In the genomic region with DNA sequence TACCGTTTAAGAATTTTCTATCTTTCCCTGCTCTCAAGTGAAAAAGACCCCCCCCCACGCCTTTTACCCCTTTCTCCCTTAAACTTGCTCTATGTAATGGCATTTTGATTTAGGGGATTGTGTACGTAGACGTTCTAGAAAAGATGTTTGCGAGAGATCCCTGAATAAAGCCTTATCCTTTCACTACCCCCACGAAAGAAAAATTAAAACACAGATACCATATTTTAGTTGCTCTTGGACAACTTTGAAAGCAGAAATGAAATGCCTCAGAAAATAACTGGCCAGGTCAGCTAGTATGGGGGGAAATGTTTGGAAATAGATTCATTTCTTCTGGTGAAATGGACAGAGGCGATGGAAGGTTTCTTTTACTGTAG, we compare ENCODE assay signal across 8 mouse cellular contexts. TPM values are rescaled to one million over a fixed set of nuclear protein-coding genes. Genes with fewer than 3 reads are reported as not detected.
A peak's percentile ranks its signal among the peaks of the same experiment; 100 is the strongest.
DNase-seq lines count a peak whose midpoint lies in the region; ATAC-seq and TF ChIP-seq lines count a peak whose summit lies in the region.

No protein-coding gene starts in this region.

- intact Hi-C loops in left cerebral cortex, postnatal 4 days (cut with DNase I), result no loop called here

- H3K36me3 ChIP-seq in heart, postnatal 0 days (replicated peaks; ENCODE audit: control insufficient read depth, insufficient read depth, low read length), result no peaks in the 10 kb centered on the region
- peaks cover 1 to 28% of the 10 kb centered on the region in 2 experiments; a peak in 3 of 4 replicates for H3K36me3 ChIP-seq in MEL (ENCODE audit: control insufficient read depth in 1 of 2, insufficient read depth in 2 of 2, low read length in 2 of 2)
- no peaks in the 10 kb centered on the region for H3K36me3 ChIP-seq in hindbrain, embryonic 12.5 days
- H3K36me3 ChIP-seq in midbrain, embryonic 12.5 days, result no peaks in the 10 kb centered on the region

- TF ChIP-seq CTCF in heart, postnatal 0 days (IDR thresholded peaks at IDR 0.05; ENCODE audit: low read depth), result no peak
- TF ChIP-seq CTCF in MEL (IDR thresholded peaks at IDR 0.05 in 2 of 3, conservative IDR thresholded peaks at IDR 0.05 in 1 of 3; ENCODE audit: control insufficient read depth in 1 of 3, insufficient read depth in 1 of 3, low read depth in 2 of 3, low read length in 3 of 3, poor library complexity in 1 of 3, severe bottlenecking in 1 of 3), result no peak

- peaks cover 60% of the 10 kb centered on the region for H3K79me2 ChIP-seq in MEL (ENCODE audit: control insufficient read depth, insufficient read depth, low read length, poor library complexity)

- peaks cover 13% of the 10 kb centered on the region for H3K4me1 ChIP-seq in heart, postnatal 0 days (ENCODE audit: control insufficient read depth, insufficient read depth)
- peaks cover 9 to 25% of the 10 kb centered on the region in 2 experiments for H3K4me1 ChIP-seq in MEL (ENCODE audit: control insufficient read depth in 1 of 2, insufficient read depth in 2 of 2, low read length in 2 of 2)
- H3K4me1 ChIP-seq in hindbrain, embryonic 12.5 days, result peaks cover 27% of the 10 kb centered on the region
- H3K4me1 ChIP-seq in midbrain, embryonic 12.5 days, result peaks cover 29% of the 10 kb centered on the region

- TF ChIP-seq EP300 in heart, postnatal 0 days (IDR thresholded peaks at IDR 0.05; ENCODE audit: low read depth), result no peak
- TF ChIP-seq EP300 in MEL (IDR thresholded peaks at IDR 0.05; ENCODE audit: low read depth in 1 of 2, low read length in 2 of 2), result no peak; a peak in 1 of 4 replicates

- no peak overlapping the region for H3K27ac ChIP-seq in heart, postnatal 0 days (ENCODE audit: low read depth)
- peak overlapping the region; percentile 100 for H3K27ac ChIP-seq in MEL (ENCODE audit: control insufficient read depth, low read depth, low read length)
- peak overlapping the region; percentile 97 for H3K27ac ChIP-seq in hindbrain, embryonic 12.5 days
- 0 out of 2 replicates have a peak overlapping the region, but pooled peaks have one; percentile 95 for H3K27ac ChIP-seq in midbrain, embryonic 12.5 days (replicated peaks)

- H3K9me3 ChIP-seq in heart, postnatal 0 days (replicated peaks; ENCODE audit: control insufficient read depth, low read length), result no peaks in the 10 kb centered on the region
- H3K9me3 ChIP-seq in MEL (replicated peaks; ENCODE audit: insufficient read depth, low read length), result no peaks in the 10 kb centered on the region
- no peaks in the 10 kb centered on the region for H3K9me3 ChIP-seq in hindbrain, embryonic 12.5 days (replicated peaks)
- no peaks in the 10 kb centered on the region for H3K9me3 ChIP-seq in midbrain, embryonic 12.5 days

- ATAC-seq in heart, postnatal 0 days (ENCODE audit: insufficient read depth, low read depth), result no peak
- ATAC-seq in hindbrain, embryonic 12.5 days (ENCODE audit: low FRiP score), result no peak
- no peak for ATAC-seq in midbrain, embryonic 12.5 days (ENCODE audit: low FRiP score, low read depth)
- no peak for ATAC-seq in megakaryocyte progenitor cell, adult 5-6 weeks (replicated peaks; ENCODE audit: poor library complexity)

- peak overlapping the region; percentile 95 for H3K9ac ChIP-seq in heart, postnatal 0 days (replicated peaks; ENCODE audit: low read depth, low read length)
- H3K9ac ChIP-seq in MEL (ENCODE audit: control insufficient read depth, low read depth, low read length, poor library complexity, severe bottlenecking), result peak overlapping the region; percentile 94
- peak overlapping the region; percentile 100 for H3K9ac ChIP-seq in hindbrain, embryonic 12.5 days
- peak overlapping the region; percentile 100 for H3K9ac ChIP-seq in midbrain, embryonic 12.5 days (replicated peaks)

- peak overlapping the region; percentile 91 for H3K4me2 ChIP-seq in heart, postnatal 0 days (ENCODE audit: low read depth, low read length)
- peak overlapping the region; percentile 71 for H3K4me2 ChIP-seq in hindbrain, embryonic 12.5 days (replicated peaks)
- H3K4me2 ChIP-seq in midbrain, embryonic 12.5 days (replicated peaks), result peak overlapping the region; percentile 70

- WGBS in heart, postnatal 0 days, result 21% methylated on average over 7 of the region's 7 CpGs
- WGBS in hindbrain, embryonic 12.5 days, result 11% methylated on average over 7 of the region's 7 CpGs
- WGBS in midbrain, embryonic 12.5 days, result 7% methylated on average over 7 of the region's 7 CpGs

- TF ChIP-seq RAD21 in MEL (IDR thresholded peaks at IDR 0.05; ENCODE audit: low read depth, low read length), result no peak

- no peak for DNase-seq in heart, postnatal 0 days (ENCODE audit: low spot score)
- DNase-seq in heart, postnatal 4 days, result no peak
- DNase-seq in MEL (ENCODE audit: low read depth, low spot score), result peak; percentile 46
- no peak for DNase-seq in left cerebral cortex, postnatal 4 days
- DNase-seq in right cerebral cortex, adult 2 months (ENCODE audit: low spot score in 2 of 2), result no peak

- H3K4me3 ChIP-seq in heart, postnatal 0 days (ENCODE audit: low read depth, low read length), result peak overlapping the region; percentile 99
- H3K4me3 ChIP-seq in MEL (ENCODE audit: control insufficient read depth in 1 of 2, insufficient read depth in 1 of 2, low read depth in 2 of 2, low read length in 2 of 2), result peak overlapping the region; percentile 71 to 79
- peak overlapping the region; percentile 100 for H3K4me3 ChIP-seq in hindbrain, embryonic 12.5 days
- H3K4me3 ChIP-seq in midbrain, embryonic 12.5 days, result peak overlapping the region; percentile 100

- no peak for TF ChIP-seq POLR2A in MEL (IDR thresholded peaks at IDR 0.05; ENCODE audit: control insufficient read depth in 1 of 2, insufficient read depth in 1 of 2, low read depth in 1 of 2, low read length in 2 of 2, poor library complexity in 1 of 2)

- H3K27me3 ChIP-seq in heart, postnatal 0 days (ENCODE audit: control insufficient read depth, insufficient read depth, low read length), result no peaks in the 10 kb centered on the region
- no peaks in the 10 kb centered on the region for H3K27me3 ChIP-seq in MEL (ENCODE audit: control insufficient read depth in 1 of 2, insufficient read depth in 2 of 2, low read length in 2 of 2)
- H3K27me3 ChIP-seq in hindbrain, embryonic 12.5 days, result no peaks in the 10 kb centered on the region
- H3K27me3 ChIP-seq in midbrain, embryonic 12.5 days, result no peaks in the 10 kb centered on the region

TF ChIP-seq in MEL, 35 proteins besides CTCF, POLR2A, EP300 and RAD21:
- peak; percentile 60 for TF ChIP-seq SIN3A (IDR thresholded peaks at IDR 0.05; ENCODE audit: low read length)
- 0 out of 2 replicates have a peak, but pooled peaks have one; percentile 39 for TF ChIP-seq MYC (IDR thresholded peaks at IDR 0.05; ENCODE audit: low read depth, low read length)
- TF ChIP-seq MYB (IDR thresholded peaks at IDR 0.05; ENCODE audit: low read depth, low read length), result no peak
- TF ChIP-seq MAX (IDR thresholded peaks at IDR 0.05; ENCODE audit: low read length), result no peak
- TF ChIP-seq MAFK (IDR thresholded peaks at IDR 0.05; ENCODE audit: borderline replicate concordance, low read depth, low read length), result no peak
- TF ChIP-seq ZNF384 (IDR thresholded peaks at IDR 0.05; ENCODE audit: low read depth, low read length), result no peak
- no peak for TF ChIP-seq NRF1 (IDR thresholded peaks at IDR 0.05; ENCODE audit: insufficient read depth, low read depth, low read length, poor library complexity, severe bottlenecking)
- TF ChIP-seq ETS1 (IDR thresholded peaks at IDR 0.05; ENCODE audit: low read depth, low read length), result no peak
- TF ChIP-seq E2F4 (IDR thresholded peaks at IDR 0.05; ENCODE audit: borderline replicate concordance, low read depth, low read length), result no peak
- peak; percentile 52; the same call in 1 of the 2 replicates for TF ChIP-seq CHD1 (IDR thresholded peaks at IDR 0.05; ENCODE audit: low read depth, low read length)
- no peak for TF ChIP-seq USF2 (IDR thresholded peaks at IDR 0.05; ENCODE audit: borderline replicate concordance in 1 of 2, insufficient read depth in 1 of 2, low read depth in 1 of 2, low read length in 2 of 2)
- no peak for TF ChIP-seq TCF12 (IDR thresholded peaks at IDR 0.05; ENCODE audit: low read depth, low read length)
- TF ChIP-seq MXI1 (IDR thresholded peaks at IDR 0.05; ENCODE audit: low read depth, low read length), result 0 out of 2 replicates have a peak, but pooled peaks have one; percentile 40
TF ChIP-seq in MEL: peak in this region for 4.

RNA-seq across cellular contexts. Expression of gene Kdm5b, which starts 1.8 kb away (rescaled TPM):
- total RNA-seq in heart, postnatal 0 days (2014; rRNA removed; ENCODE audit: low replicate concordance), result 29.3 and 30.1 TPM in 2 replicates
- polyA plus RNA-seq in heart, postnatal 0 days (2015; fragmentation: Nextera tagmentation; extraction: Ambion mirVana), result 19.0 and 19.4 TPM in 2 replicates
- total RNA-seq in heart, postnatal 4 days (2021), result 10 to 100 TPM; 27.8 to 28.6 TPM
- 25.5 and 37.7 TPM in 2 replicates for total RNA-seq in MEL (2012; rRNA removed)
- polyA plus RNA-seq in MEL (2012; ENCODE audit: insufficient read depth in 1 of 2, insufficient read length in 2 of 2, low read depth in 1 of 2, low replicate concordance in 2 of 2, missing spikeins in 1 of 2), result 10 to 100 TPM; 31.8 to 48.6 TPM
- 119 and 120 TPM in 2 replicates for polyA plus RNA-seq in hindbrain, embryonic 12.5 days (2016; fragmentation: Nextera tagmentation; extraction: Ambion mirVana)
- 102 and 111 TPM in 2 replicates for polyA plus RNA-seq in midbrain, embryonic 12.5 days (2016; fragmentation: Nextera tagmentation; extraction: Ambion mirVana)
- total RNA-seq in left cerebral cortex, postnatal 4 days (2021), result 100 to 1,000 TPM in 1 of 2 experiments, 10 to 100 TPM in 1; 98.4 to 107 TPM
- 16.3 and 24.2 TPM in 2 replicates for total RNA-seq in megakaryocyte progenitor cell, adult 5-6 weeks (2015)
- 18.0 and 20.6 TPM in 2 replicates for total RNA-seq in megakaryocyte progenitor cell, adult 5-6 weeks (2017)

RNA-seq across cellular contexts. Expression of gene Mgat4e, which starts 12.3 kb away (rescaled TPM):
- not detected in 2 replicates for total RNA-seq in heart, postnatal 0 days (2014; rRNA removed; ENCODE audit: low replicate concordance)
- polyA plus RNA-seq in heart, postnatal 0 days (2015; fragmentation: Nextera tagmentation; extraction: Ambion mirVana), result not detected in 2 replicates
- total RNA-seq in heart, postnatal 4 days (2021), result not detected
- total RNA-seq in MEL (2012; rRNA removed), result 0.08 TPM in 1 of 2 replicates, not detected in the other
- polyA plus RNA-seq in MEL (2012; ENCODE audit: insufficient read depth in 1 of 2, insufficient read length in 2 of 2, low read depth in 1 of 2, low replicate concordance in 2 of 2, missing spikeins in 1 of 2), result under 1 TPM in 1 of 2 experiments, not detected in 1; 0.17 TPM
- polyA plus RNA-seq in hindbrain, embryonic 12.5 days (2016; fragmentation: Nextera tagmentation; extraction: Ambion mirVana), result not detected in 2 replicates
- not detected in 2 replicates for polyA plus RNA-seq in midbrain, embryonic 12.5 days (2016; fragmentation: Nextera tagmentation; extraction: Ambion mirVana)
- not detected for total RNA-seq in left cerebral cortex, postnatal 4 days (2021)
- 0.10 TPM in 1 of 2 replicates, not detected in the other for total RNA-seq in megakaryocyte progenitor cell, adult 5-6 weeks (2015)
- not detected in 2 replicates for total RNA-seq in megakaryocyte progenitor cell, adult 5-6 weeks (2017)
